Mouse (Mus musculus): ENCODE measurements around the gene Olfr571.

DNA sequence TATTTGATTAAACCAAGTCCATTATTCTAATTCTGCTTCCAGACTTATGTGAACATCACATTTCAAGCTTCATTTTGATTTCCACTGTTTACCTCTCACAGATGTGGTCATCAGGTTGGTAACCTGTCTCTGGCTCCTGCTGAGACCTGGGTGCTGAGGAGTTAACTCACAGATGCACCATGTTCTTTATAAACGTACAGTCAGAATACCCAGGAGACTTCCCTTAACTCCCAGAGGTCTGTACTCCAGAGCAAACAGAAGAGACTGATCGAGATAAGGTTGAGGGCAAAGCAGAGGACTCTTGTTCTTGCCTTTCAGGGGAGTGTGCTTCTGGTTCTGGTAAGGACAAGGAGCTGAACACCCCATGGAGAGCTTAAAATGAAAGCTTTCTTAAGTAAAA, 45.0 kb upstream of the Olfr571 start, which contains the start of gene Olfr576:
- no peak for TF ChIP-seq POLR2A (IDR thresholded peaks at IDR 0.05; ENCODE audit: control insufficient read depth, low read depth, low read length)
- TF ChIP-seq CTCF (IDR thresholded peaks at IDR 0.05; ENCODE audit: control insufficient read depth, insufficient read depth, insufficient replicate concordance, low read depth, low read length), result no peak
